Mouse (Mus musculus): ENCODE results near the gene Tbc1d5.

- no peak for TF ChIP-seq GATA1 (IDR thresholded peaks at IDR 0.05; ENCODE audit: low read length)
- no peak for TF ChIP-seq TAL1 (IDR thresholded peaks at IDR 0.05; ENCODE audit: low read length)
Observed at GRCm38 (mm10) chr17:50814089-50814488, 365.1 kb downstream of the Tbc1d5 start.

All from erythroblast, embryonic 14.5 days (primary cell).